Mouse (Mus musculus): ENCODE measurements at regions not wholly inside any gene's neighbourhood (a gene's known extent, or its start where the extent isn't known, plus 50 kb on each side); places are given as distances from the start of the nearest gene placed in this dataset.

DNA sequence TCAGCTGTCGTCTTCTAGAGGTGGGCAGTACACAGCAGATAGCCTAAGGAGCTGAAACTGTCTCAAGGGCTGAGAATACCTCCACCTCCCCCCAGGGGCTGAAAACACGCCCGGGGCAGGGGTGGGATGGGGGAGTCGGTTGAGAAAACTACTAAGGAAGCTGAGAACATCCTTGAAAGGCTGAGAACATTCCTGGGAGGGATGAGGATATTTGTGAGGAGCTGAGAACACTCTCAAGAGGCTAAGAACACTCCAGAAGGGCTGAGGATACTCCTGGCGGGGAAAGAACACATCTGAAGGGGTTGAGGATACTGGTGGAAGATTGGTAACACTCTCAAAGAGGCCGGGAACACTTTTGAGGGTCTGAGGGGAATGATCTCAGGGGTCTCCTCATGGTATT, 81.3 kb upstream of the Gm9887 start:
- H3K9me3 ChIP-seq (ENCODE audit: control insufficient read depth, low read length): no peaks in the 10 kb centered on the region
- H3K4me1 ChIP-seq (ENCODE audit: control insufficient read depth, insufficient read depth, low read length): 0 out of 2 replicates have a peak, but pooled peaks cover 3% of the 10 kb centered on the region
- WGBS: 71% methylated on average over 6 of the region's 6 CpGs
- H3K4me3 ChIP-seq (ENCODE audit: low read length): no peak overlapping the region
- H3K9ac ChIP-seq (ENCODE audit: low read depth, low read length): no peak overlapping the region
- no peak for ATAC-seq (ENCODE audit: low FRiP score, low TSS enrichment)
- H3K27me3 ChIP-seq (ENCODE audit: control insufficient read depth, insufficient read depth, low read length): no peaks in the 10 kb centered on the region
- H3K27ac ChIP-seq (ENCODE audit: low read depth, low read length): no peak overlapping the region
- no peak overlapping the region for H3K4me2 ChIP-seq (replicated peaks; ENCODE audit: low read depth, low read length)
- H3K36me3 ChIP-seq (ENCODE audit: control insufficient read depth, insufficient read depth, low read length): no peaks in the 10 kb centered on the region

GRCm38 (mm10) chr12:69452986-69453385, 80.7 kb upstream of the Gm9887 start:
- no peak; the same call in 1 of the 2 replicates for ATAC-seq (ENCODE audit: low FRiP score, low TSS enrichment)
- WGBS: 93% methylated on average over 10 of the region's 10 CpGs
- Histone ChIP-seq H3K9ac (ENCODE audit: low read depth, low read length) (no peak overlapping the region), H3K27me3 (ENCODE audit: control insufficient read depth, insufficient read depth, low read length) (no peaks in the 10 kb centered on the region), H3K27ac (ENCODE audit: low read depth, low read length) (no peak overlapping the region), H3K36me3 (ENCODE audit: control insufficient read depth, insufficient read depth, low read length) (no peaks in the 10 kb centered on the region), H3K4me1 (ENCODE audit: control insufficient read depth, insufficient read depth, low read length) (0 out of 2 replicates have a peak, but pooled peaks cover 4% of the 10 kb centered on the region), H3K9me3 (ENCODE audit: control insufficient read depth, low read length) (no peaks in the 10 kb centered on the region), H3K4me3 (ENCODE audit: low read length) (no peak overlapping the region), H3K4me2 (replicated peaks; ENCODE audit: low read depth, low read length) (no peak overlapping the region)

DNA sequence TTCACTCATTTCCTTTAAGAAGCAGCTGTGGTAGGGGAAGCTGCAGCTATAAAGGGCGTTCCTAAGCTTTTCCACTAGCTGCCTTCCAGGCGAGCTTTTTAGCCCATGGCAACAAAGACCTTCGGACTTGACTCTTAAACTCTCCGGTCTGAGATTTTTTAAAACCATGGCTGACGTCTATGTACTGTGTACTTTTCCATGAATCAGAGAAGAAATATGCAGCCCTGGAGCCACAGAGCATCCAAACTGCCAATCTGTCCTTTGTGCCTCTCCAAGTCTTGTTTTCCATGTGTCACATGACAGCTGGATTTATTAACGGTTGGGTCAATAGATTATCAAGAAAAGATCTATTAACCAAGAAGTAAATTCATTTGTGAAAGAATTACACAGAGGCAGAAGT, 78.9 kb upstream of the Gm9887 start:
- ATAC-seq (ENCODE audit: low FRiP score, low TSS enrichment): peak; percentile 26; the same call in 1 of the 2 replicates
- Histone ChIP-seq H3K27ac (ENCODE audit: low read depth, low read length) (no peak overlapping the region), H3K4me2 (replicated peaks; ENCODE audit: low read depth, low read length) (no peak overlapping the region), H3K4me3 (ENCODE audit: low read length) (no peak overlapping the region), H3K36me3 (ENCODE audit: control insufficient read depth, insufficient read depth, low read length) (no peaks in the 10 kb centered on the region), H3K9me3 (ENCODE audit: control insufficient read depth, low read length) (no peaks in the 10 kb centered on the region), H3K27me3 (ENCODE audit: control insufficient read depth, insufficient read depth, low read length) (no peaks in the 10 kb centered on the region), H3K4me1 (ENCODE audit: control insufficient read depth, insufficient read depth, low read length) (peaks cover 21% of the 10 kb centered on the region), H3K9ac (ENCODE audit: low read depth, low read length) (no peak overlapping the region)
- WGBS: 37% methylated on average over 6 of the region's 6 CpGs

GRCm38 (mm10) chr12:69447962-69448767, 75.9 kb upstream of the Gm9887 start:
- no peak overlapping the region for H3K4me3 ChIP-seq (ENCODE audit: low read length)
- no peak for ATAC-seq (ENCODE audit: low FRiP score, low TSS enrichment)

GRCm38 (mm10) chr12:69447322-69447827, 75.1 kb upstream of the Gm9887 start:
- H3K27ac ChIP-seq (ENCODE audit: low read depth, low read length): peak overlapping the region; percentile 90; the same call in 1 of the 2 replicates
- H3K27me3 ChIP-seq (ENCODE audit: control insufficient read depth, insufficient read depth, low read length): no peaks in the 10 kb centered on the region
- H3K4me1 ChIP-seq (ENCODE audit: control insufficient read depth, insufficient read depth, low read length): peaks cover 24% of the 10 kb centered on the region
- H3K4me3 ChIP-seq (ENCODE audit: low read length): peak overlapping the region; percentile 24; the same call in 1 of the 2 replicates
- H3K9ac ChIP-seq (ENCODE audit: low read depth, low read length): peak overlapping the region; percentile 37; the same call in 1 of the 2 replicates
- peak overlapping the region; percentile 45; the same call in 1 of the 2 replicates for H3K4me2 ChIP-seq (replicated peaks; ENCODE audit: low read depth, low read length)
- H3K36me3 ChIP-seq (ENCODE audit: control insufficient read depth, insufficient read depth, low read length): no peaks in the 10 kb centered on the region
- WGBS: 55% methylated on average over 9 of the region's 9 CpGs
- ATAC-seq (ENCODE audit: low FRiP score, low TSS enrichment): no peak
- H3K9me3 ChIP-seq (ENCODE audit: control insufficient read depth, low read length): no peaks in the 10 kb centered on the region

More at GRCm38 (mm10) chr12:69447962-69448767, 75.9 kb upstream of the Gm9887 start:
- H3K4me2 ChIP-seq (replicated peaks; ENCODE audit: low read depth, low read length): peak overlapping the region; percentile 12; the same call in 1 of the 2 replicates
- WGBS: 57% methylated on average over 14 of the region's 14 CpGs
- peak overlapping the region; percentile 67 for H3K27ac ChIP-seq (ENCODE audit: low read depth, low read length)
- no peaks in the 10 kb centered on the region for H3K9me3 ChIP-seq (ENCODE audit: control insufficient read depth, low read length)
- H3K27me3 ChIP-seq (ENCODE audit: control insufficient read depth, insufficient read depth, low read length): no peaks in the 10 kb centered on the region
- H3K36me3 ChIP-seq (ENCODE audit: control insufficient read depth, insufficient read depth, low read length): no peaks in the 10 kb centered on the region
- H3K9ac ChIP-seq (ENCODE audit: low read depth, low read length): peak overlapping the region; percentile 37; the same call in 1 of the 2 replicates
- peaks cover 24% of the 10 kb centered on the region for H3K4me1 ChIP-seq (ENCODE audit: control insufficient read depth, insufficient read depth, low read length)

- Histone ChIP-seq H3K9ac (ENCODE audit: low read depth, low read length) (peak overlapping the region; percentile 40; the same call in 1 of the 2 replicates), H3K27ac (ENCODE audit: low read depth, low read length) (peak overlapping the region; percentile 90), H3K27me3 (ENCODE audit: control insufficient read depth, insufficient read depth, low read length) (no peaks in the 10 kb centered on the region), H3K36me3 (ENCODE audit: control insufficient read depth, insufficient read depth, low read length) (no peaks in the 10 kb centered on the region), H3K4me3 (ENCODE audit: low read length) (peak overlapping the region; percentile 24), H3K9me3 (ENCODE audit: control insufficient read depth, low read length) (no peaks in the 10 kb centered on the region), H3K4me2 (replicated peaks; ENCODE audit: low read depth, low read length) (peak overlapping the region; percentile 45), H3K4me1 (ENCODE audit: control insufficient read depth, insufficient read depth, low read length) (peaks cover 24% of the 10 kb centered on the region)
- peak; percentile 88 for ATAC-seq (ENCODE audit: low FRiP score, low TSS enrichment)
- 10% methylated on average over 17 of the region's 17 CpGs for WGBS
These were observed 74.4 kb upstream of the Gm9887 start for GRCm38 (mm10) chr12:69446468-69447321.

GRCm38 (mm10) chr12:69446085-69446467, 73.8 kb upstream of the Gm9887 start:
- peak overlapping the region; percentile 24 for H3K4me3 ChIP-seq (ENCODE audit: low read length)
- peak overlapping the region; percentile 90 for H3K27ac ChIP-seq (ENCODE audit: low read depth, low read length)
- peaks cover 24% of the 10 kb centered on the region for H3K4me1 ChIP-seq (ENCODE audit: control insufficient read depth, insufficient read depth, low read length)
- no peaks in the 10 kb centered on the region for H3K36me3 ChIP-seq (ENCODE audit: control insufficient read depth, insufficient read depth, low read length)
- ATAC-seq (ENCODE audit: low FRiP score, low TSS enrichment): peak; percentile 38
- no peaks in the 10 kb centered on the region for H3K9me3 ChIP-seq (ENCODE audit: control insufficient read depth, low read length)
- peak overlapping the region; percentile 45 for H3K4me2 ChIP-seq (replicated peaks; ENCODE audit: low read depth, low read length)
- peak overlapping the region; percentile 40 for H3K9ac ChIP-seq (ENCODE audit: low read depth, low read length)
- 5% methylated on average over 10 of the region's 10 CpGs for WGBS
- no peaks in the 10 kb centered on the region for H3K27me3 ChIP-seq (ENCODE audit: control insufficient read depth, insufficient read depth, low read length)

DNA sequence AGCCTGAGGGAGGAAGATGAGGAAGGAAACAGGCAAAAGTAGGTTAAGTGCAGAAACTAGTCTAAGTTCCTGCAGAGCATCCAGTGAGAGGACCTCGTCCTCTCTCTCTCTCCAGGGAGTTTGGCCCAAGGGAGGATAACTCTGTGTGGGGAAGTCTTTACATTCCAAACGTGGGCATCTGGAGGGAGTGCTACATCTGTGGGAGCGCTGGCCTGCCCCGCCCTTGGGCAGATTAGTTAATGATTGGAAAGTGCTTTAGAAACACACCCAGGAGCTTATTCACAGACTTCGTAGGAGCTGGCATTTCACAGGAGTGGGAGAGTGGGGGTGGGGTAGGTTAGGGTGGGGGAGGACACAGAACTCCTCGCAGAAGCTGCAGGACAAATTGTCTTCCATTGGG, 70.1 kb upstream of the Gm9887 start:
- Histone ChIP-seq H3K9ac (ENCODE audit: low read depth, low read length) (no peak overlapping the region), H3K4me2 (replicated peaks; ENCODE audit: low read depth, low read length) (no peak overlapping the region), H3K4me3 (ENCODE audit: low read length) (no peak overlapping the region), H3K36me3 (ENCODE audit: control insufficient read depth, insufficient read depth, low read length) (no peaks in the 10 kb centered on the region), H3K27ac (ENCODE audit: low read depth, low read length) (no peak overlapping the region), H3K9me3 (ENCODE audit: control insufficient read depth, low read length) (no peaks in the 10 kb centered on the region), H3K4me1 (ENCODE audit: control insufficient read depth, insufficient read depth, low read length) (peaks cover 15% of the 10 kb centered on the region), H3K27me3 (ENCODE audit: control insufficient read depth, insufficient read depth, low read length) (no peaks in the 10 kb centered on the region)
- peak; percentile 58; the same call in 1 of the 2 replicates for ATAC-seq (ENCODE audit: low FRiP score, low TSS enrichment)
- 18% methylated on average over 6 of the region's 6 CpGs for WGBS
